Mouse (Mus musculus) neural tube, embryonic 10.5 days (tissue): Measurements from ENCODE around the gene Mael.

Experiments
- DNase-seq: peaks from one replicate; pipeline ENCODE4 v3.0.0-alpha.2; 2017; ENCODE audit warnings: low spot score; ENCODE audit errors: extremely low spot score

The Mael gene

GRCm38 (mm10) chr1:166238315-166238969 lies at the start of gene Mael:
Gene Mael (minus strand): TSS chr1:166238747.
- DNase-seq = no peak

- no peak for DNase-seq
These were observed 47.7 kb upstream of the Mael start for GRCm38 (mm10) chr1:166286231-166286630.

- no peak for DNase-seq
These were observed 45.8 kb upstream of the Mael start for GRCm38 (mm10) chr1:166284390-166284789.

- DNase-seq = no peak
These were observed 44.9 kb upstream of the Mael start for GRCm38 (mm10) chr1:166283451-166283850.

- peak; percentile 97 for DNase-seq
These were observed 44.2 kb upstream of the Mael start for GRCm38 (mm10) chr1:166282597-166283210.

- DNase-seq = peak; percentile 34
These were observed 43.3 kb upstream of the Mael start for GRCm38 (mm10) chr1:166281836-166282235.

- DNase-seq = no peak
These were observed 42.7 kb upstream of the Mael start for GRCm38 (mm10) chr1:166281287-166281686.

GRCm38 (mm10) chr1:166280566-166280965 lies 42.0 kb upstream of the Mael start:
- DNase-seq = peak; percentile 59

GRCm38 (mm10) chr1:166279580-166280206 lies 41.1 kb upstream of the Mael start:
- peak; percentile 38 for DNase-seq

- DNase-seq = no peak
These were observed 40.2 kb upstream of the Mael start for GRCm38 (mm10) chr1:166278786-166279185.

GRCm38 (mm10) chr1:166268218-166268617 lies 29.7 kb upstream of the Mael start:
- DNase-seq = no peak

GRCm38 (mm10) chr1:166266918-166267317 lies 28.4 kb upstream of the Mael start:
- no peak for DNase-seq

- DNase-seq = no peak
These were observed 27.6 kb upstream of the Mael start for GRCm38 (mm10) chr1:166266001-166266705.

- DNase-seq = no peak
These were observed 21.0 kb upstream of the Mael start for GRCm38 (mm10) chr1:166259526-166259925.

- no peak for DNase-seq
These were observed 18.4 kb upstream of the Mael start for GRCm38 (mm10) chr1:166256898-166257297.

- DNase-seq = peak; percentile 21
These were observed 17.8 kb upstream of the Mael start for GRCm38 (mm10) chr1:166256302-166256701.

GRCm38 (mm10) chr1:166255651-166256050 lies 17.1 kb upstream of the Mael start:
- DNase-seq = peak; percentile 22

GRCm38 (mm10) chr1:166255091-166255490 lies 16.5 kb upstream of the Mael start:
- no peak for DNase-seq

GRCm38 (mm10) chr1:166253898-166254894 lies 15.6 kb upstream of the Mael start, which contains the start of gene Ildr2:
Gene Ildr2 (plus strand): TSS chr1:166254139.
- DNase-seq = peak; percentile 70

GRCm38 (mm10) chr1:166244285-166244684 lies 5.7 kb upstream of the Mael start:
- no peak for DNase-seq

- DNase-seq = no peak
These were observed 24.4 kb downstream of the Mael start for GRCm38 (mm10) chr1:166214181-166214580.
